In the genomic region with DNA sequence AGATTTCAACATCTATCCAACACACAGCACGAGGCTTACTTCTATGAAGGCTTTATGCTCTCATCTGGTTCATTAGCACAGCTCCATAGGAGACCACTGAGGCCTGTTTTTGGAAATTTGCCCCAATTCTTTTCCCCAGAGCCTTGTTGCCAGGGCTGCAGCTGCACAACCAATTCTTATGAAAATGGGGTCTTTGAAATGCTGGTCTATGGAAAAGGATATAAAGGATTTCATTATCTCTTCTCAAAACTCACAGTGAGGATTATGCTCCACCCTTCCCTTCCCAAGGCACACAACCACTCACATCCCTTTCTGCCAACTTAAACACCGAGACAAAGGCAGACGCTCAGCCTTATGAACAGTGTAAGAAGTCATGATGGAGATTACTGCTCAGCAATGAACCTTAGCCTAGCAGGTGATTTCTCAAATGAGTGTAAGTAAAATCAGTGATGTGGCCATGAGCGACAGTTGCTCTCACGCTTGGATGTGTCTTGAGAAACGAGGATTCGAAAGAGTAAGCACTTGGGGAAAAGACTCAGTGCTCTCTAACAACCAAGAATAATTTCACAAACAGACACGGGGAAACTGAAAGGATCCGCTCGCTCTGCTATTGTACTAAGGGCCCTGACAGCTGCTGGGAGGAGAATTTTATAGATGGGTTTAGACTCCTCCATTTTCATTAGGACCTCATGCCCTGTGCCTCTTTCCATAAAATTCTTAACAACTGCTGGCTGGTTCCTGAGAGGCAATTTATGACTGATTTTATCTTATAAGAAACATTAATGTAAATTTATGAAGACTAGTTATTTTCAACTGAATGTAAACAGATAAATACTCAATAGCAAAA, we compare ENCODE assay signal across 9 mouse cellular contexts. TPM values are rescaled to one million over a fixed set of nuclear protein-coding genes. Genes with fewer than 3 reads are reported as not detected.
DNase-seq lines count a peak whose midpoint lies in the region; ATAC-seq and TF ChIP-seq lines count a peak whose summit lies in the region.
"Had no signal": no experiment of that assay in that cellular context is flagged by ENCODE, and none has a peak within 500 bp of the region (broad histone marks: within the 10 kb centered on the region; RNA-seq: fewer than 3 reads in every experiment).

No protein-coding gene starts in this region.

- H3K4me3 ChIP-seq in cortical plate, adult 2 months (ENCODE audit: insufficient read depth, low read length): no peak overlapping the region
- H3K4me3 ChIP-seq in hindbrain, embryonic 12.5 days: no peak overlapping the region
- 0 out of 2 replicates have a peak overlapping the region, but pooled peaks have one; percentile 10 for H3K4me3 ChIP-seq in midbrain, embryonic 12.5 days

- TF ChIP-seq POLR2A in cortical plate, adult 2 months (IDR thresholded peaks at IDR 0.05; ENCODE audit: extremely low read depth, insufficient read depth, low read length): no peak

- H3K36me3 ChIP-seq in hindbrain, embryonic 12.5 days: peaks cover 13% of the 10 kb centered on the region; the same call in 1 of the 2 replicates
- peaks cover 10% of the 10 kb centered on the region for H3K36me3 ChIP-seq in midbrain, embryonic 12.5 days

- H3K27me3 ChIP-seq in hindbrain, embryonic 12.5 days: no peaks in the 10 kb centered on the region
- no peaks in the 10 kb centered on the region for H3K27me3 ChIP-seq in midbrain, embryonic 12.5 days

- H3K4me2 ChIP-seq in hindbrain, embryonic 12.5 days (replicated peaks): 0 out of 2 replicates have a peak overlapping the region, but pooled peaks have one; percentile 25
- peak overlapping the region; percentile 37 for H3K4me2 ChIP-seq in midbrain, embryonic 12.5 days (replicated peaks)

- 42% methylated on average over 10 of the region's 10 CpGs for WGBS in hindbrain, embryonic 12.5 days
- 19% methylated on average over 10 of the region's 10 CpGs for WGBS in midbrain, embryonic 12.5 days

- no peak for ATAC-seq in cerebellum, adult (ENCODE audit: insufficient number of reproducible peaks, low FRiP score, low TSS enrichment)
- peak; percentile 90 for ATAC-seq in hindbrain, embryonic 12.5 days (ENCODE audit: low FRiP score)
- peak; percentile 94 for ATAC-seq in midbrain, embryonic 12.5 days (ENCODE audit: low FRiP score, low read depth)
- ATAC-seq: activated CD4-positive, CD25-positive, alpha-beta regulatory T cell, adult 4 months had no signal

- no peak overlapping the region for H3K9ac ChIP-seq in hindbrain, embryonic 12.5 days
- no peak overlapping the region; the same call in 1 of the 2 replicates for H3K9ac ChIP-seq in midbrain, embryonic 12.5 days (replicated peaks)

- peaks cover 4% of the 10 kb centered on the region; the same call in 1 of the 2 replicates for H3K9me3 ChIP-seq in hindbrain, embryonic 12.5 days (replicated peaks)
- H3K9me3 ChIP-seq in midbrain, embryonic 12.5 days: peaks cover 4% of the 10 kb centered on the region; the same call in 1 of the 2 replicates

- peak; percentile 69 to 77 for DNase-seq in cerebellum, postnatal 10 days
- no peak for DNase-seq in adrenal gland, postnatal 4 days (ENCODE audit: low spot score in 2 of 2)
- no peak for DNase-seq in heart, adult 9 months (ENCODE audit: low spot score in 2 of 2)
- DNase-seq in heart, adult 8-10 months (ENCODE audit: low spot score): no peak

- H3K4me1 ChIP-seq in cortical plate, adult 2 months (ENCODE audit: control insufficient read depth, insufficient read depth, low read length): peaks cover 12% of the 10 kb centered on the region
- peaks cover 33% of the 10 kb centered on the region for H3K4me1 ChIP-seq in hindbrain, embryonic 12.5 days
- H3K4me1 ChIP-seq in midbrain, embryonic 12.5 days: peaks cover 46% of the 10 kb centered on the region

- TF ChIP-seq CTCF in cortical plate, adult 2 months (IDR thresholded peaks at IDR 0.05; ENCODE audit: extremely low read depth, insufficient read depth, low read length): no peak

- H3K27ac ChIP-seq in cortical plate, adult 2 months (ENCODE audit: insufficient read depth, low read length): peak overlapping the region; percentile 53; the same call in 1 of the 2 replicates
- H3K27ac ChIP-seq in hindbrain, embryonic 12.5 days: peak overlapping the region; percentile 94
- peak overlapping the region; percentile 96 for H3K27ac ChIP-seq in midbrain, embryonic 12.5 days (replicated peaks)

RNA-seq across cellular contexts. Expression of gene Cdc42se2, which starts 33.0 kb away (rescaled TPM):
- 137 and 140 TPM in 2 replicates for polyA plus RNA-seq in cortical plate, adult 2 months (2012; rRNA removed)
- 198 and 205 TPM in 2 replicates for polyA plus RNA-seq in hindbrain, embryonic 12.5 days (2016; fragmentation: Nextera tagmentation; extraction: Ambion mirVana)
- 251 and 254 TPM in 2 replicates for polyA plus RNA-seq in midbrain, embryonic 12.5 days (2016; fragmentation: Nextera tagmentation; extraction: Ambion mirVana)
- 10 to 100 TPM; 34.8 to 39.1 TPM for total RNA-seq in adrenal gland, postnatal 4 days (2021)
- total RNA-seq in heart, adult 8-10 months (2022): 10 to 100 TPM; 20.1 to 22.6 (median 21.7) TPM

Comparison
In these comparisons a context has a peak if more than half of its experiments do, and no peak if none do; other contexts are left out.
1. DNase-seq: peak in cerebellum, postnatal 10 days (2 of 2); none in adrenal gland, postnatal 4 days (0 of 2), heart, adult 9 months (0 of 2) and heart, adult 8-10 months (single experiment).
2. Peak in every context shown above with its lines, with median percentiles within 50 percentile points of each other: H3K27ac ChIP-seq.